Mouse (Mus musculus) gastrocnemius, adult 2 months (tissue): ENCODE data around the gene Mphosph6. TPM values are rescaled to one million over a fixed set of nuclear protein-coding genes. Genes with fewer than 3 reads are reported as not detected.

Experiments used
- DNase-seq: peaks from one replicate; pipeline ENCODE4 v3.0.0; 2022
- H3K27ac ChIP-seq: fragments of 200-600 bp; 2 replicates; pipeline ENCODE4 v1.8.1; 2022; ENCODE audit warnings: mild to moderate bottlenecking
- H3K4me3 ChIP-seq: fragments of 200-600 bp; 2 replicates; pipeline ENCODE4 v1.8.1; 2022; ENCODE audit warnings: mild to moderate bottlenecking, moderate library complexity
- CTCF ChIP-seq: fragments of 200-600 bp; IDR thresholded peaks from 2 replicates; pipeline ENCODE4 v1.8.1; 2022; ENCODE audit warnings: antibody characterized with exemption, mild to moderate bottlenecking, moderate library complexity
- intact Hi-C: fragments of 180-260 bp; cut with DNase I; formaldehyde crosslinking; loops from one replicate; pipeline ENCODE4 v1.15.1; 2025
- long read RNA-seq, 2 experiments: library from polyadenylated mRNA; stranded (forward); transcript quantifications; one replicate each; pipeline ENCODE4 v2.0.0; 2021
- total RNA-seq, 2 experiments: library from RNA; stranded (reverse); gene quantifications; 2 replicates each; pipeline ENCODE4 v1.2.3; 2021

The Mphosph6 gene
- total RNA-seq, result 1 to 10 TPM; 5.0 to 6.6 TPM
- long read RNA-seq, experiment 1, partial matches to known transcripts, result 0 of 5 reads
- long read RNA-seq, experiment 1, other reads (novel, unspliced or antisense), result 1 of 5 reads
- long read RNA-seq, experiment 2, partial matches to known transcripts, result 0 of 1 reads
- long read RNA-seq, experiment 2, other reads (novel, unspliced or antisense), result 0 of 1 reads

- H3K4me3 ChIP-seq, result peak within 1 kb of the TSS; percentile 99
- intact Hi-C loops, result no loop called here
- no peak for TF ChIP-seq CTCF
- peak within 1 kb of the TSS; percentile 92 for H3K27ac ChIP-seq
- peak; percentile 98 for DNase-seq
These were observed at the start of gene Mphosph6 for GRCm38 (mm10) chr8:117801443-117802298. Mphosph6 (minus strand) TSS chr8:117801943.

GRCm38 (mm10) chr8:117850420-117850819, 48.7 kb upstream of the Mphosph6 start:
- DNase-seq, result no peak
- intact Hi-C loops, result no loop called here
- Histone ChIP-seq H3K4me3 (no peak overlapping the region), H3K27ac (no peak overlapping the region)
- no peak for TF ChIP-seq CTCF

DNA sequence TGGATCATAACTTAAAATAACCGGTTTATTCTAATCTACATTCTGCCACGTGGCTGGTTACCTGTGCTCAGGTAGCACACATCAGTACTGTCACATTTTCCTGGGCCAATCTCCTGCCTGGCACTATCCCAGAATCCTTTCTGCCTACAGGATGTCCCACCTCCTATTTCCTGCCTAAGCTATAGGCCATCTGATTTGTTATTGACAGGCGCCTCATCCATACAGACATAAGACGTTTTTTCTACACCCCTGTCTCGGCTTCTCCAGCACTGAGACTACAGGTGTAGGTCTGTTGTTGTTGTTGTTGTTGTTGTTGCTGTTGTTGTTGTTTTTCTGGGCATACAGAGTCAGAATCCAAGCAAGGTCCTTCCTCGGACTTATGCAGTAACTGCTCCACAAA, 46.1 kb upstream of the Mphosph6 start:
- no peak overlapping the region for H3K27ac ChIP-seq
- intact Hi-C loops, result no loop called here
- no peak overlapping the region for H3K4me3 ChIP-seq
- DNase-seq, result no peak
- no peak for TF ChIP-seq CTCF

DNA sequence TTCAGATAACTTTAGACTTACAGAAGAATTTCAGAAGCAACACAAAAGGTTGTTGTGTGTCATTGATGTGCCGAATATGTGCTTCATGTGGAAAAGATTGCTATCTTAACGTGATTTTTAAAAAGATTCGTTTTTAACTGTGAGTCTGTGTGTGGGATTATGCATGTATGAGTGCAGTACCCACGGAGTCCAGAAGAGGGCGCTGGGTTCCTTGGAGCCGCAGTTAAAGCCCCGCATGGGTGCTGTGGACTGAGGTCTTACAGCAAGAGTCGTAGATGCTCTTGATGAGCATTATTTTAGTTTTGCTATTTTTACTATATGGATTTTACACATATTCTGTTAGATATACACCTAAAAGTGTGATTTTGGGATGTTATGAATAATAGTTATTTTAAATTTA, 42.0 kb upstream of the Mphosph6 start:
- peak; percentile 33 for TF ChIP-seq CTCF
- DNase-seq, result no peak
- Histone ChIP-seq H3K27ac (no peak overlapping the region), H3K4me3 (no peak overlapping the region)
- intact Hi-C loops, result no loop called here

DNA sequence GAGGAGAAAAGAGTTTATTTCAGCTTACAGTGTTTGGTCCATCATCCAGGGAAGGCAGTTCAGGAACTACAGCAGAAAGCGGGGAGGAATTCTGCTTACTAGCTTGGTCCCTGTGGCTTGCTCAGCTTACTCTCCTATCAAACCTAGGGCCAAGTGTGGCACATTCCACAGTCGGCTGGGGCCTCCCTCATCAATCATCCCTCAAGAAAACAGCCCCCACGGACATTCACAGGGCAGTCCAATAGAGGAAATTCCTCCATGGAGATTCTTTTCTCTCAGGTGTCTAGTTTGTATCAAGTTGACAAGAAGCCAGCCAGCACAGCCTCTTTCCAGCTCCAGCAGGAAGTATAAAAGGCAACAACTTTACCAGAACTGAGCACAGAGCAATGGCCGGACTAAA, 11.8 kb upstream of the Mphosph6 start:
- Histone ChIP-seq H3K27ac (no peak overlapping the region), H3K4me3 (no peak overlapping the region)
- DNase-seq, result no peak
- intact Hi-C loops, result no loop called here
- TF ChIP-seq CTCF, result no peak

DNA sequence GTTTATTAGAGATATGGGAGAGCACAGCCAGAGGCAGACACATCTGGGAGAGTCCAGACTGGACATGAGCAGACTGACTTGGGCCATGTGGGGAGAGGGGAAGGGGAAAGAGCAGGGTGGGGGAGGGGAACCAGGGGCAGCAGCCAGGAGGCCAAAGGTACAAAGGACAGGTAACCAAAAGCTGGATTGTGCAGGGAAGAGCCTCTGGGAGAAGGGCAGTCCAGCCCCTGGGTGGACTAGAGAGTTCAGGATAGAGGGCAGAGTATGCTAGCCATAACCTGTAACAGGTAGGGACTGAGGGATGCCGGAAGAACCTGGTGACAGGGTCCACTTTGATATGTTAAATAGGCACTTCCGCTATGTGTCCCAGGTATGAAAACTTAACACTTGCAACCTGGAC, 8.9 kb upstream of the Mphosph6 start:
- TF ChIP-seq CTCF, result no peak
- intact Hi-C loops, result no loop called here
- H3K4me3 ChIP-seq, result no peak overlapping the region
- H3K27ac ChIP-seq, result no peak overlapping the region
- no peak for DNase-seq

DNA sequence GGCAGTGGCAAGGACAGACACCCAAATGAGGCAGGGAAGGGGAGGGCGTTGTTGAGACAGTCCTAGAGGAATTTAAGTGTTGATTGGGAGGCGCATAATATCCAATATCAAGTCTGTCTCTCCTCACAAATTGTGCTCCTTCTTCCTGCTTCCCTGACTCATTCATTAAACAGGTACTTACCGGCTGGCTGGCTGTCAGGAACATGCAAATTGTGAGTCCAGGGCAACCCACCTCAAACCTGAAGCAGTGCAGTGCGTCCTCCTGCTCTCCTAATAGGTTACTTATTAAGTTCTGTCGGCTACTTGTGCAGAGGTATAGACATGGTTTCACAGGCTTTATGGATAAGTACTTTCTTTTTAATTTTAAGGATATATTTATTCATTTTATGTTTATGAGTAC, 3.7 kb upstream of the Mphosph6 start:
- no peak for TF ChIP-seq CTCF
- intact Hi-C loops, result no loop called here

GRCm38 (mm10) chr8:117802299-117802689, 551 bp upstream of the Mphosph6 start:
- no peak for TF ChIP-seq CTCF
- DNase-seq, result no peak
- peak overlapping the region; percentile 92 for H3K27ac ChIP-seq
- intact Hi-C loops, result no loop called here
- peak overlapping the region; percentile 99 for H3K4me3 ChIP-seq

More for the DNA sequence above, 3.7 kb upstream of the Mphosph6 start:
- H3K4me3 ChIP-seq, result no peak overlapping the region
- DNase-seq, result no peak
- no peak overlapping the region for H3K27ac ChIP-seq

- Histone ChIP-seq H3K4me3 (no peak overlapping the region), H3K27ac (no peak overlapping the region)
- TF ChIP-seq CTCF, result no peak
- DNase-seq, result no peak
- intact Hi-C loops, result no loop called here
These were observed 3.7 kb downstream of the Mphosph6 start for GRCm38 (mm10) chr8:117798066-117798465.

DNA sequence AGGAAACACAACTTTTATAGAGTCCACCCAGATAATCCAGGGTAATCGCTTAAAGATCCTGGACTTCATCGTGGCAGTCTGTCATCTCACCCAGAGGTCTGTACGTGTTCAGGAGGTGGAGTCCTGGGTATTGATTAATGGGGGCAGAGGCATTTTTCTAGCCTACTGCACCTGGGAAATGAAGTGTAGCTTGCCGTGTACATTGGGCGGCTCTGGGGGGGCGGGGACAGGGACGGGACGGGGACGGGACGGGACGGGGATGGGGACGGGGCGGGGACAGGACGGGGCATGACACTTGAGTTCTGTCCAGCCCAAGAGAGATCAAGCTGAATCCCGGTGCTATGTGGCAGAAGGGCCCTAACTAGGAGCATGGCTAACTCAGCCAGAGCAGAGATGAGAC, 5.3 kb downstream of the Mphosph6 start:
- peak overlapping the region; percentile 28; the same call in 1 of the 2 replicates for H3K27ac ChIP-seq
- DNase-seq, result no peak
- no peak overlapping the region for H3K4me3 ChIP-seq
- intact Hi-C loops, result no loop called here
- no peak for TF ChIP-seq CTCF

- TF ChIP-seq CTCF, result no peak
These were observed 7.2 kb downstream of the Mphosph6 start for GRCm38 (mm10) chr8:117794581-117794980.

GRCm38 (mm10) chr8:117792616-117793144, 9.1 kb downstream of the Mphosph6 start:
- TF ChIP-seq CTCF, result no peak
- intact Hi-C loops, result no loop called here

More at GRCm38 (mm10) chr8:117794581-117794980, 7.2 kb downstream of the Mphosph6 start:
- Histone ChIP-seq H3K27ac (peak overlapping the region; percentile 56), H3K4me3 (no peak overlapping the region)
- peak; percentile 27 for DNase-seq
- intact Hi-C loops, result no loop called here

GRCm38 (mm10) chr8:117786428-117786827, 15.3 kb downstream of the Mphosph6 start:
- Histone ChIP-seq H3K4me3 (no peak overlapping the region), H3K27ac (no peak overlapping the region)
- TF ChIP-seq CTCF, result no peak
- intact Hi-C loops, result no loop called here
- DNase-seq, result no peak

More at GRCm38 (mm10) chr8:117792616-117793144, 9.1 kb downstream of the Mphosph6 start:
- Histone ChIP-seq H3K27ac (no peak overlapping the region), H3K4me3 (no peak overlapping the region)
- no peak for DNase-seq
